Mouse (Mus musculus) frontal cortex, postnatal 10 days (tissue): ENCODE results near the gene Cacna1a.

Source experiments
- DNase-seq, 2 experiments: peaks; one replicate each; pipeline ENCODE4 v3.0.0; 2022; ENCODE audit warnings: low spot score in 2 of 2, mixed read lengths in 1 of 2

Cacna1a gene

DNA sequence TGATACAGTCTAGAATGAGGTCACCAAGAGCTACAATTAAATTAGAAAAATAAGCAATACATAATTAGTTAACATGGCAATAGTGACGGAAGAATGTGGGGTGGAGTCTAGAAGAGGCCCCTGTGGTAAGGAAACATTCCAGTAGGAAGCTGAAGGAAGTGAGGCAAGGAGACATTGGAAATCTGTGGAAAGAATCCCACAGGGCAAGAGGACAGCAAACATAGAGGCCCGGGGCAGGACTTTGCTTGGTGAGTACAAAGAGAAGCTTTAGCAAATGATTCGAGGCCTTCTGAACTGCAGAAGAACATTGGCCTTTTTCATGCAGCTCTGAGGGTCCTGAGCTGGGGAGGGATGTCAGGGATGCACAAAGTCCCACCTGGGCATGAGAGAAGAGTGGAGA, at the start of gene Cacna1a:
Gene Cacna1a (plus strand): TSS at position 166 of the 400 bp plus-strand sequence.
- DNase-seq = no peak

DNA sequence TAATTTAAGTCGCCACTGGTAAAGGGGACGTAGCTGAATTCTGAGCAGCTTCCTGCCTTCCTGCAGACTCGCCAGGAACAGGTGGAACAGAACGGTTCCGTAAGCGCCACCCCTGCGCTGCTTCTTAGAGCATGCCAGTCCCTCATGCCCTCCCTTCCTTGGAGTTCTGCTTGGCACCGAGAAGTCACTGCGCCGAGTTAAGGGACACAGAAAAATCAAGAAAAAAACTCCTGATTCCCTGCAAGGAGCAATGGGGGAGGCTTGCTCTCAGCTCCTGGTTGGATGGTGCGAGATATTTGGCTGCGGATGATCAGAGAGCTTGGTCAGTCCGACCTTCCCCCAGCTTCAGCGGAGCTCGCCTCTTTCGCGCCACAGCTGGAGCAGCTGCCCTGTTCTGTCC, 49.7 kb upstream of the Cacna1a start:
- no peak for DNase-seq

DNA sequence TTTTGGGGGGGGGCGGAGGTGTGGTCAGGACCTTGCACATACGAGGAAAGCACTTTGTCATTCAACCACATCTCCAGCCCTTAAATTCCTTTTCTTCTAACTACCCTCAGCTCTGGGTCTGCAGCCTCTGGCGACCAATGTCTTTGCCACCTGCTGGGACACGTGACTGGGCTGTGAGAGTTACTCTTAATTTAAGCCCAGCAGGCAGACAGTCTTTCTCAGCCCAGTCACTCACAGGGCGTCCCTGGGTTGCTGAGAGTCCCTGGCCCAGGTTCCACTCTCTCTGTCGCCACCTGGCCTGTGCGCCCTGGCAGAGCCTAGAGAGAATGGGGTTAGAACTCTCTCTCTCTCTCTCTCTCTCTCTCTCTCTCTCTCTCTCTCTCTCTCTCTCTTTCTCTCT, 48.9 kb upstream of the Cacna1a start:
- DNase-seq = no peak

DNA sequence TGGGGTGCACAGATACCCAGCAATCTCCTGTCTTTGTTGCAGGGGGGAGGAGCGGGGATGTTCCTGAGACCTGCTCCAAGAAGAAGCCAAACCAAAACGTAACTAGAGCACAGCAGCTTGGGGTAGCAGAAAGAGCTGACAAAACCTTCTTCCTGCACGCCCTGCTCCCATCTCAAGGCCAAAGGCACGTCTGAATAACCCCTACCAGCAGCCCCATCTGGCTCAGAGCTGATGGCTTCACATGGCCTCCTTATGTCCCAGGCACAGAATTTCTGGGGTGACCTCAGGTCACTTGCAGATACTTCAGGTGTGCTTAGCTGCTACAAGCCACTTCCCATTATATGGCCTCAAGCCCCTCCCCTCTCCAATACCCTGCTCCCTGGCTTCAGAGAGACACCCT, 48.4 kb upstream of the Cacna1a start:
- DNase-seq = no peak

DNA sequence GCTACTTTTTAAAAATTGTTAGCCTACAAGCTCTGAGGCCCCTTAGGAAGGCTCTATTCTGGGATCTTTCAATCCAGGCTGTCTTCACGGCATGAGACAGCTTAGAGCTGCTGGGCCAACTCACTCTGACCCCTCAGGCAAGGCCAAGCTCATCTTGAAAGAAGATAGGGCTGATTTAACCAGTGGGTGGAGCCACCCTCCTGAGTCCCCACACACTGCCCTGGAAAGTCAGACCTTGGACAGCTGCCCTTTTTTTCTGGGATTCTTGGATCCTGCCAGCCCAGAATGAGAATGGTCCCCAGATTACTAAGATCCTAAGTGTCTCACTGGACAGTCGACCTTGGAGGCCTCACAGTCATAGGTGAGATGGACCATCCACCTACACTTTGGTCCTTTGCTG, 47.6 kb upstream of the Cacna1a start:
- DNase-seq = no peak

DNA sequence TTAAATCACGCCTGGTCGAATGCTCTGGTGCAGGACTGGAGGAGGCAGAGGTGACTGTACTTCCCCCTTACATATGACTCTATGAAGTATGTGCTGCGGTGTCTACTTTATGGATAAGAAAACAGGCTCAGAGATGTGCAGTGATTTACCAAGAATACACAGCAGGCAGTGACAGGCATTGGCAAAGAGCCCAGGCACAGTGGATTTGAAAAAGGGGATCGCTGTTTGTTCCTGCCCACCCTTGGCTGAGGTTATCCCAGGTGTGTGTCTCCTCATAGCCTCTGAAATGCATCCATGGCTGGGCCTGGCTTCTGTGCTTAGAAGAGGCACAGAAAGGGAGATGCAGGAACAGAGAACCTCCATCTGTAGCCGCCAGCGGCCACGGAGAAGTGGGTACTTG, 42.7 kb upstream of the Cacna1a start:
- DNase-seq = no peak

DNA sequence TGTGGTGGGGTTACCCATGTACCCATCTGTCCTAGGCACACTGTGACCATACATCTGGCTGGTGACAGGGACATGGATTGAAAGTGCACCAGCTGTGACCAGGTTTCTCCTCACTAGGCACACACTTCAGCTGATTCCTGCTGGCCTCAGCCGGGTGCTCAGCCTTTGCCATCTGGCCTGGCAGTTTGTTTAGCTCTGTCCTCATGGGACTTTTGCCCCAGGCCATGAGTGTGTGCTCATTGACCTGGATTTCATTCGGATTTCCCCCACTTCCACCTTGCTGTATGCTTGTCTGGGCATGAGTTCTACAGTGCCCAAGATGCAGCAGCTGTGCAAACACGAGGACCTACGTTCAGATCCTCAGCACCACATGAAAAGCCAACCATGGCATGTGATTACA, 41.8 kb upstream of the Cacna1a start:
- no peak for DNase-seq

DNA sequence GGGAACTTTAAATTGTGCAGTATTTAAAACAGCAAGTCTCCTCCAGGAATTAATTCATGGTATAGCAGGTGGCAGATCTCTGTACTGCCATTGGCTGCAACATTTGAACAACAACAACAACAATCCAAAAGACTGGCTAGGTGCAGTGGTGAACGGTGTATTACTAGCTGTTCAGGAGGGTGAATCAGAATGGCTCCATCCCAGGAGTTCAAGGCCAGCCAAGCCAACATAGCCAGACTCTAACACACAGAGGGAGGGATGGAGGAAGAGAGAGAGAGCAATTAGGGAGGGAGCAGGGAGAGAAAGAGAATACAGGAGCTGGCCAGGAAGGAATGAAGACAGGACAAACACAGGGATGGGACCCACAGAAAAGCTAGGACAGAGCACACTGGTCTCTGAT, 38.7 kb upstream of the Cacna1a start:
- no peak for DNase-seq

DNA sequence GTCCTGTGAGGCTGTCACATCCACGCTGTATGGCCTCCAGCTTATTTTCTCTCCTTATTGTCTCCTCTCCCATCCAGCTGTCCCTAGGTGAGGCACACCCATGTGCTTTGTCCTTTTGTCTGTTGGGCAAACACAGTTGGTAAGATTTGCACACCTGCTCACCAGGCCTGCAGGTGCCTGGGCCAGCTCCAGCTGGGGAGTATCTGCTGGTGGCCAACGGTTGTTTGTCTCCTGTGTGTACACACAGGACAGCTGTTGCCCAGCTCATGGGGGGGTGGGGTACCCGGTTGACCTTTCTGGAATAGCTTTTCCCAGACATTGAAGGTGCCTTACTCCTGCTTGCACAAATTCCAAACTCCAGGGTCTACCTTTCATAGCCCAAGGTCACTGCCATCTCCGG, 37.3 kb upstream of the Cacna1a start:
- no peak for DNase-seq

DNA sequence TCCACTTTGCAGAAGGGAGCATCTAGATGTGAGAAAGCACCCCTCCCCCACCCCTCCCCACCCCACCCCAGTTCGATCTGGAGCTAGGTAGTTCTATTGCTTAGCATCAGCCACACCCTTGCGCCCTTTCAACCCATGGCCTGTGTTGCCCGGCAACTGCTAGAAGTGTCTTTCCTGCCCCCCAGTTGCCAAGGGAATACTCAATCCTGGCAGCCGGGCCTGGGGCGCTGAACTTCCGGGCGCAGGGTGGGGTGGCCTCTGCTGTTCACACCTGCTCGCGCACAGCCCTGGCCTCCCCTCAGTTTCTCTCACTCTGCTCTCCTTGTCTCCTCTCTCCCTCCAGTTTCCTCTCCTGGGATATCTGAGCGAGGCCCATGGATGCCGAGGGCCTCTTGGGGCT, 31.8 kb upstream of the Cacna1a start:
- no peak for DNase-seq

DNA sequence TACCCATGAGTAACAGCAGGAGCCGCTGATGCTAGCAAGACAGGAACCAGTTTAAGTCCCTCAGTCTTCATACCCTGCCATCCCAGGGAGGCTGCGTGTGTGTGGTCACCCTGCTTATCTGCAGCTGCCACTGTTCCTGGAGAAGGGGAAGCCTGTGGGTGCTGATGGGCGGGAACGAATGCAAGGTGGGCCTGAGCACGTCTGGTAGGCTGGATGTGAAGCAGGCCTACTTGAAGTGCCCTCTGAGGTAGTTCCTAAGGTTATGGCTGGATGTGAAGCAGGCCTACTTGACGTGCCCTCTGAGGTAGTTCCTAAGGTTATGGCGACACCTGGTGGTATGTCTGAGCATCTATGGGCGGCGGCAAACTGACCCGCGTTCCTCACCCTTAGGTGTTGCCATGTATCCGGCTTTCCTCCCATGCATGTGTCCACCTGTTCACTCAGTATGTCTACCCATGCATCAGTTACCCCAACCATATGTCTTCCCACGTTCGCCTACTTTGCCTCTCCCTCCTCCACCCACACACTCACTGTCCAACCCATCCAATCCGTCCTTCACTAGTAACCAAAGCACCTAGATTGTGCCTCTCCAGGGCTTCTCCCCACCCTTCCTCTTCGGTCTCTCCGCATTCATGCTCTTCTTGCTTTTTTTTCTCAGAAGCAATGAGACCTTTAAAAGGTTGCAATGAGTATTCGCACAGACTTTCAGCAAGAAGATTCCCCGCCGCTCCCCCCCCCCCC, 30.4 kb upstream of the Cacna1a start:
- peak in 1 of 2 experiments; percentile 69 for DNase-seq

DNA sequence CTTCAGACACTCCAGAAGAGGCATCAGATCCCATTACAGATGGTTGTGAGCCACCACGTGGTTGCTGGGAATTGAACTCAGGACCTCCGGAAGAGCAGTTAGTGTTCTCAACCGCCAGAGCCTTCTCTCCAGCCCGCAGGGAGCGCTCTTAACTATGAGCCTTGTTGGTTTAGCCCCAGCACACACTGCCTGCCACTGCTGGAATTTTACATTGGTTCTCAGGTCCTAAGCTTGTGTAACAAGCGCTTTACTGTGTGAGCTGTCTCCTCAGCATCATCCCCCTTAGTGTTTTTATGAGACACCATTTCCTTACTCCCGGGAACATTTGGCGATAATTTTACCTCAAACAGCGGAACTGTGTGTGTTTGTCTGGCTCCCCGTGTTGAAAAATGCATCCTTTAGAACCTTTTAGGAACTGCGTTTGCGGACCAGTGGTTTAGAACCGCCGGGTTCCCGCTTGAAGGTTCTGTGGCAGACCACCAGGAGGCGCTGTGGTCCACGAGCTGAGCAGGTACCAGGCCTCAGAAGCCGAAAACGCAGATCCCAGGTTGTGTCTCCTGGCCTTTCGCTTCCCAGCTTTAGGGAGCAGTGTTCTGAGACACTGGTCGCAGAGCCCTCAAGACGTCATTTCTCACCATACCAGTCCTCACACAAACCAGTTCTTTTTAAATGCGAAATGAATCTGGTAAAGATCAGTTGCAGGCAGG, 24.7 kb upstream of the Cacna1a start:
- peak; percentile 34 to 76 for DNase-seq

DNA sequence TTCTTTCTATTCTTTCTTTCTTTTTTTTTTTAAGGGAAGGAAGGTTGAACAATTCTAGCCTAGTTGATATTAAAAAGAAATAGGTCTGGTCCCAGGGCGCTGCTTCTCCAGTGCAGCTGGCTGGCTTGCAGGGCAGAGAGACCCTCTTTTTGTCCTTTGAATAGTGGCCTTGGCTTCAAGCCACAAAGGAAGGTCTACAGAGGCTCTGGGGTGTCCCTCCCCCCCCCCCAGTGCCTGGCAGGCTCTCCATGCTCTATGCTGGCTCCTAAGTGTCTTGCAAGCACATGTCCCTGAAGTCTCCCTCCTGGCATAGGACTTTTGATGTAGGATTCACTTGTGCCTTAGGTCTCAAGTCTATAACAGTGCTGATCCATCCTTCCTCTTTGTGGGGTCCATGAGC, 23.0 kb upstream of the Cacna1a start:
- DNase-seq = no peak

DNA sequence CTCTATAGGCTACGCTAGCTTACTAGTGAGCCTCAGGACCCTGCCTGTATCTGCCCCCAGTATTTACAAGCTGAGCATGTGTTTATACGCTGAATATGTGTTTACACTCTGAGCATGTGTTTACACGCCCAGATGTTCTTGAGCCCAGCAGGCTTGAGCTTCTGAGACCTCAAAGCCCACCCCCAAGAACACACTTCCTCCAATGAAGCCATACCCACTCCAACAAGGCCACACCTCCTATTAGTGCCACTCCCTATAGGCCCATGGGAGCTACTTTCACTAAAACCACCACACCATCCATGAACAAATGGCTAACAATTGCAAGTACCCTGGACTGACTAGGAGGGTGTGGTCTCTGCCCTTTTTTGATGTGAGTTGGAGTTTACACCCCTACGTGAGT, 17.3 kb upstream of the Cacna1a start:
- no peak for DNase-seq

DNA sequence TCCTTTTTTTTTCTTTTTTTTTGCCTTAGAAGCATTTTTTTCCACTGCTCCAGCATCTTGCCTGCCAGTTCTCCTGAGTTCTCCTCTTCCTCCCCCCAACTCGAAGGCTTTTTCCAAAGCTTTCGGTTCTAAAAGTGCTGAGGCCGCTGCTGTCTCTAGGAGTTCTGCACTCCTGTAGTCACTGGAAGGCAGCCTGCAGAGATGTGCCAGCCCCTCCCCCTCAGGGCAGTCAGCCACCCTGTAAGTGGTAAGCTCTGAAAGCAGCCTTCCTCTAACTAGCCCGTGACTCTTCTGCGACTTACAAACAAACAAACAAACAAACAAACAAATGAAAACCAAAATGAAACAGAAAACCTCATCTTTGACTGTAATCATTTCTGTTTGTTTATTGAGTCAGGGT, 13.2 kb upstream of the Cacna1a start:
- no peak for DNase-seq

DNA sequence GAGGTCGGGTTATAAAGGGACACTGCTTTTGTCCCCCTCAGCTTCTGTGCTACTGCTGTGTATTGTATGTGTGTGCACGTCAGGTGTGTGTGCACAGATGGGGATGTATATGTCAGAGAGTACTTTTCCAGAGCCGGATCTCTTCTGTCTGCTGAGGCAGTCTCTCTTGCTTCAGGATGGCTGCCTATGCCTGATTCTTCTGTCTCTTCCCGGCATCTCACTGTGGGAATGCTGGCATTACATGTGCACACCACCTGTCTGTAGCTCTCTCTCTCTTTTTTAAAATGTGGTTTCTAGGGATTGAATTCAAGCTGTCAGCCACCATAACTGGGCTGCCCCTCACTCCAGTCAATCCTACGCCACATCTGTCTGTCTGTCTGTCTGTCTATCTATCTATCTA, 12.4 kb upstream of the Cacna1a start:
- no peak for DNase-seq

DNA sequence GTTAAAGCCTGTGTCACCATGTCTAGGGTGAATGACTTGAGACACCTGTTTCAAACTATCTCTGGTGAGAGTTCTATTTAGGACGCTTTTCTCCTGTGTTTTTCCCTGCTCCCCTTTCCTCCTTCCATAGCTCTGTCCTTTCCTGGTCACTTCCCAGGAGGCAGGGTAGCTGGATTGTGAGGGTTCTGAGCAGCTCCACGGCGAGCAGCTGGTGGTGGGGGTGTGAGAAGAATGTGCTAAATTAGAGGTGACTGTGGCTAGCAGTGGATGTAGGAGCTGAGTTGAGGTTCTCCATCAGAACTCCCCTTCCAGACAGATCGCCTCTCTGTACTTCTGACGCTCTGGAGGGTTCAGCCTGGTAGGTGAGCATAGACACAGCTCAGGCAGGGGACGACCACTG, 11.7 kb upstream of the Cacna1a start:
- no peak for DNase-seq

DNA sequence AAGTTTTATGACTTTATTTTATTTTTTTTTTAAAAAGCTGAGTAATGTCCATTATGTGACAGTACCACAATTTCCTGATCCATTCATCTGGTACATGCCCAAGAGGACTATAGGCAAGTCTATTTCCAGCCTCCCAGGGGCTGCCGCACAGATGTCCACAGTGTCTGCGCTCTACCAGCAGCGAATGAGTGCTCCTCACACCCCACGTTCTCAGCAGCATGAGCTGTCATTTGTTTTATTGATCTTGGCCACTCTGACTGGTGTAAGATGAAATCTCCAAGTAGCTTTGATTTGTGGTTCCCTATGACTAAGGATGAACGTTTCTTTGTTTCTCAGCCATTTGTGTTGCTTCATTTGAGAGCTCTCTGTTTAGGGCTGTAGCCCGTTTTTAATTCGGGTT, 6.6 kb upstream of the Cacna1a start:
- no peak for DNase-seq

DNA sequence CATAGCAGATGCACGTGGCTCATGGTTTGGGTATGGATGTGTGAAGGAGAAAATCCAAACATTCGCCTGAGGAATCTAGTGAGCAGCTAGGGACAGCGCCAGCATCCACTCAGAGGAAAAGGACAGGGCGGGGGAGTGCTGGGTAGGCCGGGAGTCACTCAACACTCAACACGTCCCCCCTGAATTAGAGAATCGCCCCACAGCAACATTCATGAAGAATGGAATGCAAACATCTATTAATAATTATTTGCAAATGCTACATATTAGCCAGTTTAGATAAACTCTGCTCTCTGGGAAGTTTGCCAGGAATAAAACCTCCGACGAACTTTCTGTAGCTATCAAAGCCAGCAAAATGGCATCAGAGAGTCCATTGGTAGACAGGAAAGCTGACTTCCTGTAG, 533 bp downstream of the Cacna1a start:
- no peak for DNase-seq

DNA sequence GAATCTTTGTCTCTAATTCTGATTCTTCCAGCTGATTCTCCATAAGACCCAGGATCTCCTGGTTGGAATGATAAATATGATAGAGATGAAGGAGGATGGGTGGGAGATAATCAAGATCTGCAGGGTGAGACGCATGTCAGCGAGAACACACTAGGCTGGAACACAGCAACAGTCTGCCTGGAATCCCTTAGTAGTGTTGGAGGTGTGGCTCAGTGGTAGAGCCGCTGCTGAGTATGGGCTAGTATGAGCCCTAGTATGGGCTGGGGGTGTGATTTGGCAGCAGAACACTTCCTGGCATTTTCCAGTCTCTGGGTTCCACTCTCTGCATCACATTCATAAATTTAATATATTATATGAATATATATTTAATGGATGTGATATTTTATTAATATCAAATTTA, 933 bp downstream of the Cacna1a start:
- no peak for DNase-seq

DNA sequence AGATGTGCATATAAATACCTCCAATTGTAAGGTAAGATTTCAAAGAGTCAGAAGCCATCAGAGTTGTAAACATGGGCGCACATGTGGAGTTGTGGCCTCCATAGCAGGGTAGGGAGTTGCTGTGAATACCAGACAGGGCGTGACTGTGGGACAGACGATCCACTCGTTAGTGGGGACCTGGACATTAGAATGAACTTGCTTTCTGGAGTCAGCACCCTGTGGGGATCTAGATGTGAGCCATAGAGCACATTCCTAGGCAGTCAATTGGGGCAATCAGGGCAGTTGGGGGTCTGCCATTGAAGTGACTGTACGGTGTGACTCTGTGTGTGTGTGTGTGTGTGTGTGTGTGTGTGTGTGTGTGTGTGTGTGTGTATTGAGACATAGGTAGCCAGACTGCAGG, 3.4 kb downstream of the Cacna1a start:
- no peak for DNase-seq

DNA sequence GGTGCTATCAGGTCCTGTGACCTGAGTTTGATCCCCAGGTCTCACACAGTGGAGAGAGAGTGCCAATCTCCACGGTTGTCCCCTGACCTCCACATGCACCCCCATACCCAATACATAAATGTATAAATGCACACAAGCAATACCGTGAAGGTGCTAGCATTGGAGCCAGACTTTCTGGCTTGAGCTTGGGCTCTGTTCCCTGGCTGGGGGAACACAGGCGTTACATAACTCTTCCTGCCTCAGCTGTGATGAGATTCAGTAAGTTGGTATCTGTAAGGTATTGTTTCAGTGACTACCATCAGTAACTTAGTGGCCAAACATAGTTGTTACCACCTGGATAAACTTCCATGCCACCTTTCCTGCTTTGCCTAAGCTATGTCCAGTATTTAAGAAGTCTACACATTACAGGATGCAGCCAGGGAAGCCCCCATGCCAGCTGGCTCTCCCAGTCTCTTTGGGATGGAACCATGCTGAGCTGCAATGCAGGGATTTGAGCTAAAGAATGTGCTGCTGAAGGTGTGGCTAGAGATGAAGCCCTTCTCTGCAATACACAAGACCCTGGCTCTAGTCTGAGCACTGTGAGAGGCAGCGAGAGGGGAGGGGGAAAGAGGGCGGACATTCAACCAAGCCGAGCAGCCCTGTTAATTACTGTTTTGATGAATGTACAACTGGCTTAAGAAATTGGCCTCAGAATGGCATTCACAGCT, 7.7 kb downstream of the Cacna1a start:
- DNase-seq = no peak
